Mouse (Mus musculus) embryonic facial prominence, embryonic 12.5 days (tissue): ENCODE measurements at regions not wholly inside any gene's neighbourhood (a gene's known extent, or its start where the extent isn't known, plus 50 kb on each side); places are given as distances from the start of the nearest gene placed in this dataset.
A peak's percentile ranks its signal among the peaks of the same experiment; 100 is the strongest.

Source experiments
- ATAC-seq: fragments of 200-750 bp; cut with Nextera tagmentation; 2 replicates; pipeline ENCODE4 v1.8.0; 2017; ENCODE audit not compliant: insufficient number of reproducible peaks, insufficient read depth, low FRiP score, low TSS enrichment
- H3K27ac ChIP-seq: fragments of 300-500 bp; sonication (generic); 2 replicates; pipeline ENCODE4 v1.5.1; 2016; ENCODE audit warnings: mild to moderate bottlenecking
- H3K27me3 ChIP-seq: fragments of 300-500 bp; sonication (generic); 2 replicates; pipeline ENCODE4 v1.6.1; 2016; ENCODE audit warnings: mild to moderate bottlenecking, moderate library complexity
- H3K36me3 ChIP-seq: fragments of 300-500 bp; sonication (generic); 2 replicates; pipeline ENCODE4 v1.6.1; 2016; ENCODE audit warnings: mild to moderate bottlenecking
- H3K4me1 ChIP-seq: fragments of 300-500 bp; sonication (generic); 2 replicates; pipeline ENCODE4 v1.6.1; 2016
- H3K4me2 ChIP-seq: fragments of 300-500 bp; sonication (generic); replicated peaks from 2 replicates; pipeline ENCODE4 v1.6.1; 2016; ENCODE audit warnings: mild to moderate bottlenecking, moderate library complexity
- H3K4me3 ChIP-seq: fragments of 300-500 bp; sonication (generic); 2 replicates; pipeline ENCODE4 v1.5.1; 2016; ENCODE audit warnings: mild to moderate bottlenecking
- H3K9ac ChIP-seq: fragments of 300-500 bp; sonication (generic); 2 replicates; pipeline ENCODE4 v1.6.1; 2016; ENCODE audit warnings: mild to moderate bottlenecking, moderate library complexity
- H3K9me3 ChIP-seq: fragments of 300-500 bp; sonication (generic); 2 replicates; pipeline ENCODE4 v1.6.1; 2016; ENCODE audit warnings: mild to moderate bottlenecking, moderate library complexity
- WGBS: fragments of 180-500 bp; shearing (Covaris S2); methylation state at CpG from one replicate; pipeline ENCODE4 v1.1.7; 2016; 5-methylcytosine and 5-hydroxymethylcytosine counted together

DNA sequence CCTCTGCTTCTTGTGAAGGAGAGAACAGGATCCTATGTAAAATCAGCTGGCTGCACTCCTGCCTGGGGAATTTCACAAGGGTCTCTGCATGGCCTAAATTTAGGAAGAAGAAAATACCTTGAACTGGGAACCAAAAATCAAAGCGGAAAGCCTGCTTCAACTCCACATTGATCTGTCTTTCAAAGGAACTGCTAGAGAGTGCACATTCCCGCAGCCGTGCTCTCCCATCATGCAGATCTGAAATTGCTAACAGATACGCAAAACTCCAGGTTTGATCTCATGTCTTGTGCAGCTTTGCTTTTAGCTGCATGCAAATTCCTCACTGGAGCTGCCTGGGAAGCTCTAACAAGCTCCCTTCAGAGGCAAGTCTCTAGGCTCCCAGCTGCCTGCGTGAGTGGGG is 276.7 kb upstream of the Intu start:
- 22% methylated on average over 5 of the region's 5 CpGs for WGBS
- Histone ChIP-seq H3K4me1 (peaks cover 17% of the 10 kb centered on the region), H3K9me3 (no peaks in the 10 kb centered on the region), H3K9ac (no peak overlapping the region), H3K27me3 (no peaks in the 10 kb centered on the region), H3K27ac (peak overlapping the region; percentile 82), H3K36me3 (no peaks in the 10 kb centered on the region), H3K4me3 (no peak overlapping the region), H3K4me2 (no peak overlapping the region)
- 0 out of 2 replicates have a peak, but pooled peaks have one; percentile 15 for ATAC-seq

- H3K9me3 ChIP-seq, result no peaks in the 10 kb centered on the region
These were observed 268.6 kb upstream of the Intu start for GRCm38 (mm10) chr3:40262536-40262935.

DNA sequence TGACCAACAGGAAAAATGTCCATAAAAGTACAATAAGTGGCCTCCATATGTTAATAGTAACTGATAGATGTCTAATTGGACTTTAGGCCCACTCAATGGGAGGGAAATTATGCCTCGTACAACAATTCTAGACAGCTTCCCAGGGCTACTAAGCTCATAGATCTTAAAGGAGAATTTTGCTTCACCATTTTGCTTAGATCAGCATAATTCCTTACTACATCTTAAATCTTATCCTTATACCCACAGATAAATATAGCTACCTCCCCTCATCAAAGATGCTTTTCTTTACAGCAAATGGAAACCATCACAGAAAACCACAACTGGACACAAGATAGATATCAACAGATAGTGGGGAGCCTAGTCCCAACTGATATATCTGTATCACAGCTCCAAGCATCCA is 263.6 kb upstream of the Intu start:
- Histone ChIP-seq H3K27me3 (no peaks in the 10 kb centered on the region), H3K36me3 (no peaks in the 10 kb centered on the region), H3K9me3 (no peaks in the 10 kb centered on the region), H3K4me2 (no peak overlapping the region), H3K27ac (no peak overlapping the region), H3K9ac (no peak overlapping the region), H3K4me1 (no peaks in the 10 kb centered on the region), H3K4me3 (no peak overlapping the region)
- WGBS, result 78% methylated on average over 1 of the region's 1 CpGs
- ATAC-seq, result no peak

More at GRCm38 (mm10) chr3:40262536-40262935, 268.6 kb upstream of the Intu start:
- no peak overlapping the region for H3K9ac ChIP-seq
- no peak overlapping the region for H3K4me2 ChIP-seq
- no peak overlapping the region for H3K27ac ChIP-seq
- H3K4me3 ChIP-seq, result no peak overlapping the region
- no peaks in the 10 kb centered on the region for H3K27me3 ChIP-seq
- 74% methylated on average over 7 of the region's 7 CpGs for whole genome bisulfite sequencing
- H3K4me1 ChIP-seq, result no peaks in the 10 kb centered on the region
- ATAC-seq, result no peak
- H3K36me3 ChIP-seq, result no peaks in the 10 kb centered on the region

GRCm38 (mm10) chr3:40282926-40283325 is 248.2 kb upstream of the Intu start:
- Histone ChIP-seq H3K27ac (no peak overlapping the region), H3K9ac (no peak overlapping the region), H3K4me3 (no peak overlapping the region), H3K27me3 (no peaks in the 10 kb centered on the region), H3K9me3 (no peaks in the 10 kb centered on the region), H3K36me3 (no peaks in the 10 kb centered on the region), H3K4me2 (no peak overlapping the region), H3K4me1 (peaks cover 7% of the 10 kb centered on the region; the same call in 1 of the 2 replicates)
- 85% methylated on average over 1 of the region's 1 CpGs for WGBS
- no peak for ATAC-seq

DNA sequence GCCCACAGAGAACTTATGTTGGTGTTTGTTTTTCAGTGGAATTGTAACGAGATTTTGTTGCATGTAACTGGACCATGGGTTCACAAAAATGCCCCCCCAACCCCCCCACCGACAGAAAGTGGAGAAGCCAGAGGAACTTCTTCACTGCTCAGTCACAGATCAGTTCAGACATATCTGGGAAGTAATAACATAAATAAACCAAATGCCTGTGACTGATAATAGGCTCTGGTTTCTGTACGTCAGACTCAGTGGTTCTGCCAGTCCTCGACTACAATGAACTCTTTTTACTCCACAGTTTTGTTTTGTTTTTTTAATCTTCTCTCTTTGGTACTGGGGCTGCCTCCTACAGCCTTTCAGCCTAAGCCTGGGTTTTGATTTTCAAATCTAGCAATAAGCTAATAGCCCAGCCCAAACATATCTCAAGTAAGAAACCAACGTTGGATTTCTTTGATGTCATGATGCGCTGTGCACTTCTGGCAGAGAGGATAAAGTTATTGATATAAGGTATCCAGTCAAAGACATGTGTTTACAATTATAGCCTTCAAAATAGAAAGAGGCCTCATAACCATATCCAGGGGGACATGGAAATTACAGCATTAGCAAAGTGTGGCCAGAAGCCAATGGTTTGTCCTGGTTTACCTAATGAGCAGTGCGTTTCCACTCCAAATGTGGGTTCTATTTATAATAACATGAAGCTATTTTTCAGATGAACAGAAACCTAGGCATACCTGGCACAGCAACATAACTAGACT is 244.0 kb upstream of the Intu start:
- H3K36me3 ChIP-seq, result no peaks in the 10 kb centered on the region
- H3K4me1 ChIP-seq, result peaks cover 15% of the 10 kb centered on the region; the same call in 1 of the 2 replicates
- H3K9me3 ChIP-seq, result no peaks in the 10 kb centered on the region
- no peak overlapping the region for H3K4me2 ChIP-seq
- peak; percentile 67; the same call in 1 of the 2 replicates for ATAC-seq
- peak overlapping the region; percentile 58 for H3K27ac ChIP-seq
- 20% methylated on average over 7 of the region's 7 CpGs for WGBS
- H3K4me3 ChIP-seq, result no peak overlapping the region
- no peak overlapping the region for H3K9ac ChIP-seq
- no peaks in the 10 kb centered on the region for H3K27me3 ChIP-seq

DNA sequence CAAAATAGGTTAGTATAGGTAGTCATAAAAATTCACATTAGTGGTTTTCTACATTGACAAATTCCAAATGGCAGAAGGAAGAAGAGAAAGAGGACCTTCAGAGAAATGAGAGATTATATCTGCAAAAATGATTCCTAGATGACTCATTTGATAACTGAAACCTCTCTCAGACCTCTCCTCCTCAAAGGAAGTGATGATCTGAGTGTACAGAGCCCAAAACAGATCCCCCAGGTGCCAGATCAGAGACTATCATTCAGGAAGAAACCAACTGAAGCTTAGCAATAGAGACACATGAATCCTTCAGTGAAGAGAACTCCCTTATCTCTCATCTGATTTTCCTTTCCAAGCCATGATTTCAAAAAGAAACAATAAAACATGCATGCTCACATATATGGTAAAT is 234.0 kb upstream of the Intu start:
- Histone ChIP-seq H3K9ac (no peak overlapping the region), H3K27ac (no peak overlapping the region), H3K27me3 (no peaks in the 10 kb centered on the region), H3K9me3 (no peaks in the 10 kb centered on the region), H3K4me2 (no peak overlapping the region), H3K4me3 (no peak overlapping the region), H3K4me1 (no peaks in the 10 kb centered on the region), H3K36me3 (no peaks in the 10 kb centered on the region)
- ATAC-seq, result no peak

GRCm38 (mm10) chr3:40320319-40320718 is 210.8 kb upstream of the Intu start:
- 0 out of 2 replicates have a peak, but pooled peaks have one; percentile 69 for ATAC-seq
- Histone ChIP-seq H3K9ac (no peak overlapping the region), H3K4me3 (no peak overlapping the region), H3K4me2 (no peak overlapping the region), H3K9me3 (no peaks in the 10 kb centered on the region; the same call in 1 of the 2 replicates), H3K27me3 (no peaks in the 10 kb centered on the region), H3K36me3 (no peaks in the 10 kb centered on the region), H3K27ac (no peak overlapping the region), H3K4me1 (peaks cover 10% of the 10 kb centered on the region)
- 14% methylated on average over 5 of the region's 5 CpGs for WGBS

DNA sequence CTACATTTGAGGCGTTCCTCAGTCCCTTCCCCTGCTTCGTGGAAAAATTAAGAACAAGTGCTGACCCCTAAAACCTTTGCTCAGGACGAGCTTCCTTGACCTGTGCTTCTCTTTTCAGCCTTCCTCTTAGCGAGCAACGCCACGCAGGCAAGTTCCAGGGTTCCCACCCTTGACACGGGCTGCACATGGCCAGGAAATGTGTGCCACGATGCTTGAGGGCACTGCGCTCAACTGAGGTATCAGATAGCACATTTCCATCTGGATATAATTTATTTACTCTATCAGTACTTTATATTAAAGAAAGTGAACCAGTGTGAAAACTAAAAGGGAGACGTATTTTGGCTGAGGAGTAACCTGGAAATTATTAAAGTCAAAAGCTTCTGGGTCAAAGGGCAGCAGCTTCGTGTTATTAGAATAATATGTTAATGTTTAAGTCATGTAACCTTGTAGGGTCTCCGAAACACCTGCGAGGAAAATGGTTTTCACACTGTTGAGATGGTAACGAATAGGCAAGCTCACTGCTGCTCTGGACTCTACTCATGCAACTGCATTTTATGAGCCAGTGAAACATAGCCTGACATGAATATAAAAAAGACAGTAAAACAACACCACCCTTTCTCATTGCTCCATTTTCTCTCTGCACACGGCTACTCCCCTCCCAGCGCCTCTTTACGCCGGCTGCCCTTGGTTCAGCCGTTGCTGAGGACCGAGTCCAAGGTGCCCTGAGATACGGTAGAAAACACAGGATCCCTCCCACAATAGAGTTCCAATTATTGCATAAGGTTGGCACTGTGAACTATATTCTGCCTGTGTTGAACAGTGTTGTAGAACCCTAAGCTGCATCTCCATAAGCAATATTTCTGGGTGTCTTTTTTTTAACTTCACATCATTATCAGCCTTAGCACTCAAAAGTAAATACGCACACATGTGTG is 204.9 kb upstream of the Intu start:
- H3K4me3 ChIP-seq, result no peak overlapping the region
- no peaks in the 10 kb centered on the region for H3K36me3 ChIP-seq
- peak overlapping the region; percentile 78 for H3K27ac ChIP-seq
- peak overlapping the region; percentile 21; the same call in 1 of the 2 replicates for H3K4me2 ChIP-seq
- peaks cover 17% of the 10 kb centered on the region for H3K4me1 ChIP-seq
- H3K9ac ChIP-seq, result no peak overlapping the region
- no peaks in the 10 kb centered on the region for H3K9me3 ChIP-seq
- H3K27me3 ChIP-seq, result no peaks in the 10 kb centered on the region
- 29% methylated on average over 22 of the region's 22 CpGs for WGBS
- peak; percentile 81; the same call in 1 of the 2 replicates for ATAC-seq

- no peaks in the 10 kb centered on the region for H3K27me3 ChIP-seq
- 86% methylated on average over 5 of the region's 5 CpGs for WGBS
- no peak for ATAC-seq
These were observed 191.5 kb upstream of the Intu start for GRCm38 (mm10) chr3:40339492-40340030.

GRCm38 (mm10) chr3:40355103-40355502 is 176.0 kb upstream of the Intu start:
- Histone ChIP-seq H3K4me1 (no peaks in the 10 kb centered on the region), H3K4me2 (no peak overlapping the region), H3K36me3 (no peaks in the 10 kb centered on the region), H3K4me3 (no peak overlapping the region), H3K9ac (no peak overlapping the region), H3K9me3 (no peaks in the 10 kb centered on the region), H3K27ac (no peak overlapping the region), H3K27me3 (no peaks in the 10 kb centered on the region)
- no peak for ATAC-seq
- WGBS, result 73% methylated on average over 4 of the region's 4 CpGs

More at GRCm38 (mm10) chr3:40339492-40340030, 191.5 kb upstream of the Intu start:
- Histone ChIP-seq H3K27ac (no peak overlapping the region), H3K9ac (no peak overlapping the region), H3K9me3 (no peaks in the 10 kb centered on the region), H3K36me3 (no peaks in the 10 kb centered on the region), H3K4me2 (no peak overlapping the region), H3K4me3 (no peak overlapping the region), H3K4me1 (no peaks in the 10 kb centered on the region)

DNA sequence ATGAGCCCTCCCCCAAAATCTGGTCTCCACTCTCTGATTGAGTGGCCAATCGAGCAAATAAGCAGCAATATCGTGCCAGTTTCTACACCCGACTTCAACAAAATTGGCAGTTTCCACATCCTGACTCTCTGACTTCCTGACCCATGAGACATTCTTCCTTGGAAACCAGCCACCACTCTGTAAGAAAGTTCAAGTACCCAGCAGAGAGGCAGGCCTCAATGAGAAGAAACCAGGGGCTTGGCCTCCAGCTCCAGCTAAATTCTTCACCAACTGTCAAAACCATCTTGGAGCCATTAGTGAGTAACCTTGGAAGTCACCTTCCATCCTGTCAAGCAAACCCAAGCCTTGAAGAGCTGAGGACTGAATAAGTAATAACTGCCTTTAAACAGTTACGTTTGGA is 162.7 kb upstream of the Intu start:
- no peak overlapping the region for H3K4me2 ChIP-seq
- no peak overlapping the region for H3K9ac ChIP-seq
- H3K9me3 ChIP-seq, result no peaks in the 10 kb centered on the region
- no peaks in the 10 kb centered on the region for H3K4me1 ChIP-seq
- 74% methylated on average over 4 of the region's 4 CpGs for WGBS
- H3K27ac ChIP-seq, result no peak overlapping the region
- H3K4me3 ChIP-seq, result no peak overlapping the region
- H3K36me3 ChIP-seq, result no peaks in the 10 kb centered on the region
- ATAC-seq, result no peak
- no peaks in the 10 kb centered on the region for H3K27me3 ChIP-seq
